Mouse (Mus musculus) kidney, embryonic 15.5 days (tissue): Measurements from ENCODE around the gene Tmem33. TPM values are rescaled to one million over a fixed set of nuclear protein-coding genes. Genes with fewer than 3 reads are reported as not detected.

Source experiments
- ATAC-seq: fragments of 200-750 bp; cut with Nextera tagmentation; replicated peaks from 2 replicates; pipeline ENCODE4 v1.8.0; 2017; ENCODE audit warnings: moderate TSS enrichment; ENCODE audit not compliant: low FRiP score
- H3K27ac ChIP-seq: fragments of 300-500 bp; sonication (generic); 2 replicates; pipeline ENCODE4 v1.5.1; 2015; ENCODE audit warnings: mild to moderate bottlenecking, inconsistent platforms
- H3K27me3 ChIP-seq: fragments of 300-500 bp; sonication (generic); 2 replicates; pipeline ENCODE4 v1.6.1; 2015; ENCODE audit warnings: inconsistent platforms
- H3K36me3 ChIP-seq: fragments of 300-500 bp; sonication (generic); 2 replicates; pipeline ENCODE4 v1.6.1; 2015; ENCODE audit warnings: inconsistent platforms
- H3K4me1 ChIP-seq: fragments of 300-500 bp; sonication (generic); 2 replicates; pipeline ENCODE4 v1.6.1; 2015; ENCODE audit warnings: inconsistent platforms
- H3K4me2 ChIP-seq: fragments of 300-500 bp; sonication (generic); 2 replicates; pipeline ENCODE4 v1.6.1; 2015; ENCODE audit warnings: moderate library complexity, mild to moderate bottlenecking, inconsistent platforms
- H3K4me3 ChIP-seq: fragments of 300-500 bp; sonication (generic); replicated peaks from 2 replicates; pipeline ENCODE4 v1.5.1; 2015; ENCODE audit warnings: mild to moderate bottlenecking, inconsistent platforms
- H3K9ac ChIP-seq: fragments of 300-500 bp; sonication (generic); 2 replicates; pipeline ENCODE4 v1.6.1; 2015; ENCODE audit warnings: mild to moderate bottlenecking, inconsistent platforms
- H3K9me3 ChIP-seq: fragments of 300-500 bp; sonication (generic); replicated peaks from 2 replicates; pipeline ENCODE4 v1.6.1; 2016; ENCODE audit warnings: inconsistent platforms
- WGBS: fragments of 180-500 bp; shearing (Covaris S2); methylation state at CpG from one replicate; pipeline ENCODE4 v1.1.7; 2015; ENCODE audit warnings: mixed read lengths; 5-methylcytosine and 5-hydroxymethylcytosine counted together
- polyA plus RNA-seq: library from polyadenylated mRNA; unstranded; fragments of >200 nt; fragmentation: Nextera tagmentation; extraction: Ambion mirVana; gene quantifications from 2 replicates; pipeline ENCODE4 v1.2.1, GENCODE M21; 2015

The Tmem33 gene
- polyA plus RNA-seq, 1 experiment from 2014 or later = 97.9 TPM

DNA sequence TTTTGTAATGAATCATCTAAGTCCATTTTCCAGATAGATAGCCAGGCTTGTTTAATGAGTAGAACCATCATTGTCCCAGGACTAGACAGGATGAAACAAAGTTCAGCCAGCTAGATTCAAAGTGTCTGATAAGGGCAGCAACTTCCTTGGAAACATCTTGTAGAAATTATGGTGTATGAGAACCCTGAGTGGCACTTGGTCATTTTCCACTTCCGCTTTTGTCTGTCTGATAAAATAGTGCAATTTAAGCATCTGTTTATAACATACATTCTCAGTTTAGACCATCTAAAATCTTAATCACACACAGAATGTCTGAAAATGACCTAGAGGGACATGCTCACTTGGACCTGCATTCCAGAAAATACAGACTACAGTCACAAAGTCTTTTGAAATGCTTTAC is 43.5 kb downstream of the Tmem33 start:
- no peak overlapping the region for H3K4me2 ChIP-seq
- ATAC-seq = no peak
- H3K9ac ChIP-seq = no peak overlapping the region
- H3K4me3 ChIP-seq = no peak overlapping the region
- H3K4me1 ChIP-seq = peaks cover 12% of the 10 kb centered on the region
- H3K27me3 ChIP-seq = no peaks in the 10 kb centered on the region
- 85% methylated on average over 1 of the region's 1 CpGs for WGBS
- H3K36me3 ChIP-seq = no peaks in the 10 kb centered on the region
- no peaks in the 10 kb centered on the region for H3K9me3 ChIP-seq
- no peak overlapping the region for H3K27ac ChIP-seq

DNA sequence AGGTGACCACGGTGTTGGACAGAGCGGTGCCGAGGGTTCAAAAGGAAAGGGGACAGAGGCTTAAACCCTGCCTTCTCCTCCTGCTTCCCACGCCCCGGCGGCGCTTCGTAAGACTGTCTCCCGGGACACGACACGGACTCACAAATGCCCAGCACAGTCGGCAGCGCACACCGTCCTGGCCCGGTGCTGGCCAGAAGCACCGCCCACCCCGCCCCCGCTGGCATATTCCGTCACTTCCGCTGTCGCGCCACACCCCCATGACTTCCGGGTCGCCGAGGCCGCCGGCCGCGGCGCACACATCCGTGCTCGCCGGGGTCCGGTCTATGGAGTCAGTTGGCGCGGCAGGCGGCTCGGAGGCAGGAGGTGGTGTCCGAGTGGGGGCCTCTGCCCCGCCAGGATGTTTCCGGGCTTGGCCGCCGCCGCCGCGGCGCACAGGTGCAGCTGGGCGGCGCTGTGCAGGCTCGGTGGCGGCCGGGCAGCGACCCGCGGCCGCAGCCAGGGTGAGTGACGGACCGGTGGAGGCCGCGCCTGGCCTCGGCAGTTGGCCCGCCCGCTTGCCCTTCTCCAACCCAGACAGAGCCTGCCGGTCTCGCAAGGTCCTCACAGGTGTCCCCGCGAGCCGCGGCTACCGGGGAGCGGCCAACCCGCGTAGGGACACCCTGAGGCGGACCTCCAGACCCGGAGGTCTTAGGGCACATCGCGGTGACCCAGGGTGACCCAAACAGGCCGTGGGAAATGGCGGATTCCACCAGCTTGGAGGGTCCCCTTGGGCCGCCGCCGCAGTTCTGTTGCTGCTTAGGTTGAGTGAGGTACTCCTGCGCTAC is 46.5 kb downstream of the Tmem33 start, which contains the start of gene Slc30a9:
Slc30a9 (plus strand) TSS at position 258 of the 824 bp plus-strand sequence.
- H3K27me3 ChIP-seq = no peaks in the 10 kb centered on the region
- peak within 1 kb of the TSS; percentile 91 for H3K27ac ChIP-seq
- peaks cover 9% of the 10 kb centered on the region for H3K36me3 ChIP-seq
- H3K9ac ChIP-seq = peak within 1 kb of the TSS; percentile 93
- H3K9me3 ChIP-seq = no peaks in the 10 kb centered on the region
- peak within 1 kb of the TSS; percentile 99 for H3K4me3 ChIP-seq
- peak within 1 kb of the TSS; percentile 66 for H3K4me2 ChIP-seq
- 1% methylated on average over 83 of the region's 83 CpGs for WGBS
- peaks cover 8% of the 10 kb centered on the region for H3K4me1 ChIP-seq
- ATAC-seq = peak; percentile 98

DNA sequence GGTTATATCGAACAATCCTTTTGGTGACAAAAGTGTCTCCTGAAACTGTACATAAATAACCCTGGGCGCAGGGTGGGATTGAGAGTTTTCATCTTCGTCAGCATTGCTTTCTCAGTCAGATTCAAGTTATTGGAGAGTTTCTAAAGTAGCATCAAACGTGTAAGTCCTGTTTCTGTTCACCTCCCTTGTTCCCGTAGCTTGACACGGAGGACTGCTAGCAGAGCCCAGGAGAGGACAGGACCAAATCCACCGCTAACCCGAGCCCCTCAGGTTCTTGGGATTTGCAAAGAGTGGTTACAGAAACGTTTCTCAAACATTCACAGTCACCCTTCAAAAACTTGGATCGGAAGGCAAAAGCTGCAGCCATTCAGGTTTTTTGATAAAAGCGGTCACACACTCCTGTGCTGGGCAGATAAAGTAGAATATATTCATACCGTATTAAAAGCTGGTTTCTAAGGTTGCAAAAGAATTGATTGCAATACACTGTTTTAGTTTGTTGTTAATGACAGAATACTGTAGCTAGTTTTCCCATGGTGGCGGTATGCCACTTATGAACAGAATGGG is 47.4 kb downstream of the Tmem33 start:
- WGBS = 28% methylated on average over 13 of the region's 13 CpGs
- H3K27ac ChIP-seq = peak overlapping the region; percentile 91; the same call in 1 of the 2 replicates
- ATAC-seq = no peak

DNA sequence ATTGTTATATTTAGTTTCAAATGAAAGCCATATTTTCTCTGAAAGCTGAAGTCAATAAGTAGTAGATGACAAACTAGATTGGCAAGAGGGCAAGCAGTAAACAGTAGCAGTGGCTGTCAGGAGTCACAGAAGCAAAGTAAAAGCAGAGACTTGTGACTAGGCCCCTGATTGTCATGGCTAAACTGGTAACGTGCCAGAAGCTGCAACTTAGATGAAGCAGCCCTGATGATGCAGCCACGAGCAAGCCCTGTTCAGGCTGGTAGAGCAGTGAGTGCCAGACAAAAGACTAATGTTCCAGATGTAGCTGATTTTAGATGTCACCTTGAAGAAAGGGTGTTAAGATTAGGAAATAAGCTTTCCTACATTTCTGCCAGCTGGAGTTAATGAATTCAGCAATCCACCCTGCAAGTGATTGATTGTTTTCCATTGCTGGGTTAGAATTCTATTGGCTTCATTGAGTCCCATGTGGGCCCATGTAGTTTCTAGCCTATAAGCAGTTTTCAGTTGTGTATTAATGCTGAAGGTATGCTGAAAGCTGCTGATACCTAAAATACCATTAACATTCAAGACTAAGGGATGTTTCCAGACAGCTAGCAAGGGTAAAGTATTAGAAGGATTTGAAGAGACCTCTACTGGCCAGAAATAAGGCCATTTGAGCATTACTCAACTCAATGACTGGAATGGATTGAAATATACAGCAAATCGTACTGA is 51.6 kb downstream of the Tmem33 start:
- WGBS = 76% methylated on average over 3 of the region's 3 CpGs
- Histone ChIP-seq H3K4me1 (peaks cover 8% of the 10 kb centered on the region), H3K4me2 (no peak overlapping the region), H3K27me3 (no peaks in the 10 kb centered on the region), H3K4me3 (no peak overlapping the region), H3K9ac (no peak overlapping the region), H3K36me3 (peaks cover 14% of the 10 kb centered on the region), H3K27ac (no peak overlapping the region), H3K9me3 (no peaks in the 10 kb centered on the region)
- no peak for ATAC-seq

More for the DNA sequence above, 47.4 kb downstream of the Tmem33 start:
- H3K36me3 ChIP-seq = peaks cover 9% of the 10 kb centered on the region
- H3K4me1 ChIP-seq = peaks cover 8% of the 10 kb centered on the region
- peak overlapping the region; percentile 93 for H3K9ac ChIP-seq
- no peaks in the 10 kb centered on the region for H3K9me3 ChIP-seq
- no peaks in the 10 kb centered on the region for H3K27me3 ChIP-seq
- peak overlapping the region; percentile 99 for H3K4me3 ChIP-seq
- H3K4me2 ChIP-seq = peak overlapping the region; percentile 66

DNA sequence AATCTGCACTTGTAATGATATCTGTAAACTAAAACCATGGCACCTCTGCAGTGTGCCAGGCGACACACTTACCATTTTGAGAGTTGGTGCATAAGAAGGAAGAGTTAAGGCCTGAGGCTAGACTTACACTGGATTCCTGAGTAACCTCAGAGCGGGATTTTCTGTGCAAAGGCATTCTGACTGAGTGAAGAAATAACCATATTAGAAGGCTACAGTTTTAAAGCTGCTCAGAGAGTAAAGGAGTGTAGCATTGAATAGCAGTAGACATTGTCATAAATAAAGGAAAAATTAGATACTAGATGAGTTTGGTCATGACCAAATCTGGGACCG is 52.1 kb downstream of the Tmem33 start:
- no peak for ATAC-seq
- Histone ChIP-seq H3K9ac (no peak overlapping the region), H3K9me3 (no peaks in the 10 kb centered on the region), H3K4me2 (no peak overlapping the region), H3K27me3 (no peaks in the 10 kb centered on the region), H3K27ac (no peak overlapping the region), H3K4me3 (no peak overlapping the region), H3K4me1 (peaks cover 7% of the 10 kb centered on the region), H3K36me3 (peaks cover 17% of the 10 kb centered on the region)
- WGBS = 92% methylated on average over 3 of the region's 3 CpGs

DNA sequence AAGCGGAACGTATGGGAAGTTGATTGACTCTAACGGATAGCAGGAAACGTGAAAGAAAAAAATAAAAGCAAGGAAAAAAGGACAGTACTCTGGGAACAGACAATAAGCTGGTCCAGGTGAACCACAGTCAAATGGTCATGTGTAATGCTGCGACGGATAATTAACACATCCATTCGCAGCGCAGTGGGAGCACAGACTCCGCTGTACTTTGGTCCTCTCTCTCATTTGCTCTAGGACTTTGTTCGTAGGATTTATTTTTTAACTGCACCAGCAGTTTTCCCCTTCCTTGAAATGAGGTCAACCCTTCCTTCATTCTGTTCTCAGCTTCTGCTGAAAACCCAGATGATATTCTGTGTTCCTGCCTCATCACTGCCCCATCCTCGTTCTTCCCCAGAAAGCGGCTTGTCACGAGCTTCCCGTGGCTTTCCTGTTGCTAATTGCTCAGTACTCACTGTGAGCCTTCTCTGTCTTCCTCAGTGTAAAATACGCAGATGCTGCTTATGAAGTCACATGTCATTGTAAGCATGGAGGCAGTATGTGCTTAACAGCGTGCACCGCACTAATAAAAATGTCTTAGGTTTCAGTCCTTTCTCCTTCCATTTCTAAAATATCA is 61.4 kb downstream of the Tmem33 start:
- H3K4me3 ChIP-seq = no peak overlapping the region
- no peak overlapping the region for H3K27ac ChIP-seq
- no peaks in the 10 kb centered on the region for H3K27me3 ChIP-seq
- no peaks in the 10 kb centered on the region for H3K4me1 ChIP-seq
- WGBS = 83% methylated on average over 17 of the region's 17 CpGs
- no peak for ATAC-seq
- H3K9me3 ChIP-seq = 0 out of 2 replicates have a peak, but pooled peaks cover 3% of the 10 kb centered on the region
- H3K36me3 ChIP-seq = peaks cover 25% of the 10 kb centered on the region
- no peak overlapping the region for H3K9ac ChIP-seq
- H3K4me2 ChIP-seq = no peak overlapping the region

DNA sequence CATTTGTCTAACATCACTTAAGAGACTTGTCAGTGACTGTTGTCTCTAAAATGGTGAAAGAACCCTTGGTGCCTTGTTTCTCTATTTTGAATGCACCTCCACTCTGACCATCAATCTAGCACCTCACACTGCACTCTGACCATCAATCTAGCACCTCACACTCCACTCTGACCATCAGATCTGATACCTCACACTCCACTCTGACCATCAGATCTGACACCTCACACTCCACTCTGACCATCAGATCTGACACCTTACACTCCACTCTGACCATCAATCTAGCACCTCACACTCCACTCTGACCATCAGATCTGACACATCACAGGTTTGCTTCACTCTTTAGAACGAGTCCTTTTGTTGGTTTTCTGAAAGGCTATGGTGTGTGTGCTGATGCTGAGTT is 63.7 kb downstream of the Tmem33 start:
- 21% methylated on average over 1 of the region's 1 CpGs for whole genome bisulfite sequencing
- H3K27ac ChIP-seq = no peak overlapping the region
- no peak for ATAC-seq
- no peak overlapping the region for H3K4me2 ChIP-seq
- H3K4me1 ChIP-seq = 0 out of 2 replicates have a peak, but pooled peaks cover 3% of the 10 kb centered on the region
- H3K27me3 ChIP-seq = no peaks in the 10 kb centered on the region
- H3K4me3 ChIP-seq = no peak overlapping the region
- H3K9ac ChIP-seq = no peak overlapping the region
- no peaks in the 10 kb centered on the region for H3K9me3 ChIP-seq
- H3K36me3 ChIP-seq = peaks cover 17% of the 10 kb centered on the region

DNA sequence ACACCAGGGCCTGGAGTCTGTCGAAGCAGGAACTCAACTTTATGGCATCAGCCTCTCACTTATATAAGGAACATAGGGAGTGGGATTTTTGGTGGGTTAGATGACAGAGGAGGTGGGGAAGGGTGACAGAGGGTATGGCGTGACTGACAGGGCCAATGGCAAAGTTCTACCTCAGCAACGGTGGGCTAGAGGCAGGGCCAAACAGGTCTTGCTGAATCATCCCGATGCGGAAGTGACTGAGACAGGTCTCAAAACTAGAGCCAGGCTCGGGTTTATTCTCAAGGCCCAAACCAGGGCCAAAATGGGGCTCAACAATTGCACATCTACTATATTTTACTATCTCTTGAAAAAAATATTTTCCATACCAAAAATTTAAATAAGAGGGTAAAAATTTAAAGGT is 80.4 kb downstream of the Tmem33 start:
- H3K9me3 ChIP-seq = no peaks in the 10 kb centered on the region
- H3K4me3 ChIP-seq = no peak overlapping the region
- no peaks in the 10 kb centered on the region for H3K4me1 ChIP-seq
- H3K27me3 ChIP-seq = no peaks in the 10 kb centered on the region
- no peak overlapping the region for H3K9ac ChIP-seq
- ATAC-seq = no peak
- peaks cover 67% of the 10 kb centered on the region for H3K36me3 ChIP-seq
- H3K4me2 ChIP-seq = no peak overlapping the region
- no peak overlapping the region for H3K27ac ChIP-seq
- 87% methylated on average over 6 of the region's 6 CpGs for WGBS

Other genes with a start within 250 kb of the Tmem33 start
- 1.4 and 3.4 TPM in 2 replicates for gene Phox2b, start 161.3 kb upstream of the Tmem33 start, polyA plus RNA-seq
- gene Slc30a9, start 46.4 kb downstream of the Tmem33 start, polyA plus RNA-seq = 105 and 109 TPM in 2 replicates
- gene Bend4, start 167.7 kb downstream of the Tmem33 start, polyA plus RNA-seq = 6.6 and 7.2 TPM in 2 replicates